Mouse (Mus musculus) adrenal gland, adult (tissue): ENCODE data around the gene Olfr56.
A peak's percentile ranks its signal among the peaks of the same experiment; 100 is the strongest.
"Not testable (repeated sequence)": the region's sequence is repeated elsewhere in the genome, so short reads cannot be mapped to it uniquely, and the experiment has no call there.

Source experiments
- DNase-seq, 2 experiments: peaks; one replicate each; pipeline ENCODE4 v3.0.0; 2022 to 2023; ENCODE audit warnings: low spot score in 1 of 2; ENCODE audit not compliant: inconsistent age in 2 of 2

Olfr56 gene

DNA sequence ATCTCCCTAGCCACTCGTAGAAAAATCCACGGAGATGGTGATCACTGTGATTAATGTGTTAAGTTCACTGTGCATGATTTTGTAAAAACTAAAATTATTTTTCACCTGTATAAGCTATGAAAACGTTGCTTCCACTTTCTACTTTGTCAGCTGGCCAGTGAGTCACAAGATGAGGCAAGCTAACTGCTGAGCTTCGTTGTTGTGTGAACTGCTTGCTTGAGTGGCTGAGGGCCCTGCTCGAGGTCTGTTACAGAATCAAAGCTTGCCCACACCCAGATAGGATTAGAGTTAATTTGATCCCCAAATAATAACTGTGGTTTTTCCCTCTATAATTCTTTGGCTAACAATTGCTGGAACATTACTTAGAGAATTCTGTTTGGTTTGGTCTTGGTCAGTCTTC lies 73.2 kb downstream of the Olfr56 start:
- not testable (repeated sequence) for DNase-seq

- DNase-seq = not testable (repeated sequence)
Measured at GRCm38 (mm10) chr11:49060061-49060460, 81.4 kb downstream of the Olfr56 start.

DNA sequence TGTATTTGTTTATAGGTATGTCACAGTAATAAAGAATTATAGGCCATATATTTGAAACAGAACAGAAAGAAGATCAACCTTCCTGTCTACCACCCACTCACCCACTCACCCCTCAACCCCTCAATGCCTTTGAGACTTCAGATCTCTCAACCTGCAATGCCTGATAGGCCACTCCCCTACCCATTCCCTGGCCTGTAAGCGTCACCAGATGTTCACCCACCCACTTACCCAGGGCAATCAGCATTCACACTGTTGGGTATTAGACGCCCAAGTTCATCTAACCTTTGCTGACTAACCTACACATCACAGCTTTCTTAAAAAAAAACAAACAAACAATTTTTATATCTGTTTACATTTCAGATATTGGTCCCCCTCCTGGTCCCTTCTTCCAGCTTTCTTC lies 83.2 kb downstream of the Olfr56 start:
- DNase-seq = not testable (repeated sequence)

- peak in 1 of 2 experiments; percentile 52 for DNase-seq
Measured at GRCm38 (mm10) chr11:49063713-49064469, 85.2 kb downstream of the Olfr56 start, which contains the start of gene Tgtp2. Tgtp2 (minus strand) TSS chr11:49064206.

GRCm38 (mm10) chr11:49068358-49068757 lies 89.7 kb downstream of the Olfr56 start:
- no peak for DNase-seq

DNA sequence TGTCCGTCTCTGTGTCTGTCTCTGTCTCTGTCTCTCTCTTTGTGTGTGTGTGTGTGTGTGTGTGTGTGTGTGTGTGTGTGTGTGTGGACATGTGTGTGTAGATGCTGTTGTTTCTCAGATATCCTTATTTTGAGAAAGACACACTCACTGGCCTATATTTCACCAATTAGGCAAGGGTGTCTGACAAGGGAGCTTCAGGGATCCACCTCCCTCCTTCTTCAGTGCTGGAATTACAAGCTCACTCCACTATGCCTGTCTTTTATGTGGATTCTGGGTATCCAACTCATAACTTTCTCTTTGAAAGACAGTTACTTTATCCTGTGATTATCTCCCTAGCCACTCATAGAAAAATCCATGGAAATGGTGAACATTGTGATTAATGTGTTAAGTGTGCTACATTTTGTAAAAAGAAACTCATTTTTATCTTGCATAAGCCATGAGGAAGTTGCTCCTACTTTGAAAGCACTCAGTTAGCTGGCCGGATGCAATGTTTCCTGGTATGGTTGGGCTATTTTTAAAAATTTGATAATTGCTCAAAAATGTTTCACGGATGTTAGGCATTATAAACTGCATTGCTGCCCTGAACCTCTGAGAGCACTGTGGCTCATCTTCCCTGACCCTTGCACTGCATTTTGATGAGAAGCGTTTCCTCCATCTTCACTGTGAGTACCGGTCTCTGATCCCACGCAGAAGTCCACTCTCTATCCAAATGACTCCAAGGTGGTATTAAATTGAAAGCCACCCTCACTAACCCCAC lies 97.5 kb downstream of the Olfr56 start, which contains the start of gene Ifi47:
Ifi47 (plus strand) TSS at position 587 of the 757 bp plus-strand sequence.
- DNase-seq = peak; percentile 24 to 59

GRCm38 (mm10) chr11:49077012-49077411 lies 98.3 kb downstream of the Olfr56 start:
- no peak for DNase-seq

DNA sequence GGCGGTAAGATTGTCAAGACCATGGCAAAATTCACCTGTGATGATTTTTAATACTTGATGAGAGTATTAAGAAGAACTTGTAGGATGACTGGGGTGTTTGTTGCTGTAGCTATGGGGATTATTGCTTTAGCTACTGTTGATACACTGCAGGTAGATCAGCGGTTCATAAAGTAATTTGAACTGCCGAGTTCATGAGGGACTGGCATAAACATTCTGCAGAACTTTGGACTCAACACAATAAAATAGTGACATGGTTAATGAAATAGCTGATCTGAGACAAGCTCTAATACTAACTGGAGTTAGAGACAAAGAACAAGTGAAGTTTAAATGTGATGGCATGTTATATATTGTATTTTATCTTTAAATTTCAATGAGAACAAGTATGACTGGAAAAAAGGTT lies 100.0 kb downstream of the Olfr56 start:
- no peak for DNase-seq

DNA sequence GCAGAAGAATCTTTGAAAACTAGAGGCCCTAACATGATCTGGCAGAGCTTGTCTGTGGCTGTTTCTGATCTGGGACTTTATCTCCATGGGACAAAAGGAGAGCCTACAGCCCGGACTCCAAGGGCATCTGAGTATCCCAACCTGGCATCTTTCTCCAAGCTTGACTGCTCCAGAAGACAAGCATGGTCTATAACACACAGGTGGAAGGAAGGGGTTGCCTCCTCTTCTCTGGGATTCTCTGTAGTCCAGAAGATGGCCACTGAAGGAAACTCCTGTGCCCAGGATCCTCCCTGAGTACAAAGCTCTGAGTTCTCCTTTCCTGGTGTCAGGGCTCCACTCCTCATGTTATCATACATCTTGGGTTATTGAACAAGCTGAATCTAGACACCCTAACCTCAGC lies 101.9 kb downstream of the Olfr56 start:
- DNase-seq = peak in 1 of 2 experiments; percentile 37

- peak in 1 of 2 experiments; percentile 57 for DNase-seq
Measured at GRCm38 (mm10) chr11:49081356-49081755, 102.7 kb downstream of the Olfr56 start.

DNA sequence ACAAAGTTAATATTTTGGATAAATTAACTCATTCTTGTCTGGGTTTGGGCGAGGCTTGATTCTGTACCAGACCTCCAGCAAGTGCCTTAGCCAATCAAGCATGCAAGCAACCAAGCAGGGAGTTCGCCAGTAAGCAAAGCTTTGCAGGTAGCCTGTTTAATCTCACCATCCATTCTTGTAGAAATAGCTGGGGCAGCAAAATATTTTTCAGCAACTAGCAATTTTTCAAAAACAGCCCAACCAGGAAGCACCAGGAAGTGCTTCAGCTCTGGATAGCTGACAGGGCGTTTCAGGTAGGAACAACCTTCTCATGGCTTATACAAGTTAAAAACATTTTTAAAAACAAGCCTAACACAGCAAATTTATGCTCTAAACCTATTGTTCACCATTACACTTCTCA lies 103.2 kb downstream of the Olfr56 start:
- no peak for DNase-seq

GRCm38 (mm10) chr11:49083146-49083545 lies 104.5 kb downstream of the Olfr56 start:
- DNase-seq = no peak

DNA sequence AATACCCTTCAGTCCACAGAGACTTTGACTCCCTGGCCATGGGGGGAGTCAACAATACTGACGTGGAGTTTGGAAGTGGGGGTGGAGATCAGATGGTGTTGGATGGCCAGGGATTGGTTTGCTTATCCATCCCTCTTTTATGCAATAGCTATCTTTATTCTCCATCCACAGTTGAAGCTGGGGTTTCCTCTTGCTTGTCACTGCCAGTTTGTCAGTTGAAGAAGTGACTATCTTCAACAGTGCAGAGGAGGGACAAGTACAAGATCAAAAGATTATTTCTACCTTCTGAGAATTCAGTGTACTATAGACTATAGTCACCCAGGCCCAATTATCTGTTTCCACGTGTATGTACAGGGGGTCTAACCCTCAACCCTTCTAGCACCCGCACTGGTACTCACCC lies 105.1 kb downstream of the Olfr56 start:
- DNase-seq = no peak

DNA sequence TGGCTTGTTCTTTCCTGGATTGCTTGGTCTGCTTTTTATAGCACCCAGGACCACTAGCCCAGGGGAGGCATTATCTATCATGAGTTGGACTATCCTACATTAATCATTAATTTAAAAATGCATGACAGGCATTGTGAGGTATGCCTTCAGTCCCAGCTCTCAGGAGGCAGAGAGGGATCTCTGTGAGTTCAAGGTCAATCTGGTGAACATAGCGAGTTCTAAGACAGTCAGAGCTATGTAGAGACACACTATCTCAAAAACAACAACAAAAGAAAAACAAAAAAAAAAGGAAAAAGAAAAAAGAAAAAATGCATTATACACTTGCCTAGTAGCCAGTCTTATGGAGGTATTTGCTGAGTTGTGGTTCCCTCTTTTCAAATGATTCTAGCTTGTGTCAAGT lies 105.7 kb downstream of the Olfr56 start:
- DNase-seq = no peak

GRCm38 (mm10) chr11:49084875-49085274 lies 106.2 kb downstream of the Olfr56 start:
- peak in 1 of 2 experiments; percentile 75 for DNase-seq

GRCm38 (mm10) chr11:49086858-49087361 lies 108.2 kb downstream of the Olfr56 start:
- DNase-seq = peak in 1 of 2 experiments; percentile 58

DNA sequence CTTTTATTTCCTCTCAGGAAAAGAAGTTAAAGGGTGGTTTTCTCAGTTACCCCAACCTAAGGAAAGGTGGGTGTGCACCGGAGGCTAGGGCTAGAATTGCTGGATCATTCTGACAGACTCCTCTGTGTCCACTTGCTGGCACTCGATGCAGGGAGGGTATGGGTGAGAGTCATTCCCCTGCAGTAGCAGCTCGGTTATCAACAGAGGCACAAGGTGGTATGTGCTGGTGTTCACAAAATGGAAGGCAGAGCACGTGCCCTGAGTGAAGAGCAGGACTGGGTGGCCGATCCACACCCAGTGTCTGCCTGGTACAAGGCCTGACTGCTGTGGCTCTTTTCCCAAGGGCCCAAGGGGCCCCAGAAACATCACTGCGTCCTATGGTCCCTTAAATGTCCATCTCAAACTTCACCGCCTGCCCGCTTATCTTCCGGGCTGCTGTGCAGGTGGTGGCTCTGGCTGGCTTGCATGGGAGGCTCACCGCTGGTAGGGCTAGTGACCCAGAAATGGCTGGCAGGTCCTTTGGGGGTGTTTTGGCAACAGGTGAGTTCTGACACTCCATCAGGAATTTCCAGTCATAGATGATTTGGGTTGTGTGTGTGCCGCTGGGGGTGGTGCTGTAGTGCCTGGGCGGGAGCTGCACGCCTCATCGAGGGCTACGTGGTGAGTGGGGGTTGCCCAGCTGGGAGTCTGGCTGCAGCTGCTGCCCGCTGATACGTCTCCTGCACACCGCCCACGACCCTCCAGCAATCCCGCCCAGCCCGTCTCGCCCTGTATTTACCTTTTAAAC lies 109.3 kb downstream of the Olfr56 start:
- DNase-seq = peak in 1 of 2 experiments; percentile 35

DNA sequence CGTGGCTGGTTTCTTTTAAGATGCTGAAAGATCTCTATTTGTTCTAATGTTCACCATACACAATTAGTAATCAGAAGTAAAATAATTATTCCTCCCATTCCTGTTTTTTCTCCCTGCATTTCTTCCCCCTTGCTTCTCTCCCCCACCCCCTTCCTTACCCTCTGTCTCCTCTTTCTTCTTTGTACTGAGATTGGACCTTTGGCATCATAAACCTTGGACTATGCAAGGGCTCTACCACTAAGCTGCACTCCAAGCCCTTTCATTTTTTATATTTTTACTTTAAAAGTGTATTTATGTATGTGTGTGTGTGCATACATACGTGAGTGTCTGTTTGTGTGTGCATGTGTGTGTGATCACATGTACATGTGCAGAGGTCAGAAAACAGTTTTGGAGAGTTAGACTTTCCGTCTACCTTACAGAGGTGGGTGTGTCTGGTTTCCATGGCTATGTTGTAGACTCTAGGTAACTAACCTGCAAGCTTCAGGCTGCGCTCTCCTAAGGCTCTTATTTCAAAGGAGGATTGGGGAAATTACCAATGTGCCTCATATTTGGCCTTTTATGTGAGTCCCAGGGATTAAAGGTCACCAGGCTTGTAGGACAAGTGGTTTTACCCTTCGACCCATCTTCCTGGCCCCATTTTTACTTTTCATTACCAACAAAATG lies 110.4 kb downstream of the Olfr56 start:
- DNase-seq = no peak

GRCm38 (mm10) chr11:49089735-49090507 lies 111.2 kb downstream of the Olfr56 start:
- DNase-seq = peak in 1 of 2 experiments; percentile 58

- no peak for DNase-seq
Measured at GRCm38 (mm10) chr11:49090551-49090950, 111.9 kb downstream of the Olfr56 start.
